Mouse (Mus musculus) CH12.LX (cell line): ENCODE measurements around the gene Sgsm1. TPM values are rescaled to one million over a fixed set of nuclear protein-coding genes. Genes with fewer than 3 reads are reported as not detected.

Source experiments
- DNase-seq: peaks from one replicate; pipeline ENCODE4 v3.0.0-alpha.2; 2013; ENCODE audit errors: extremely low read depth
- H3K27ac ChIP-seq: 2 replicates; pipeline ENCODE4 v1.5.1; 2012; ENCODE audit warnings: low read depth, mild to moderate bottlenecking, control low read depth, moderate library complexity; ENCODE audit not compliant: insufficient read depth
- H3K27me3 ChIP-seq: replicated peaks from 2 replicates; pipeline ENCODE3; 2012; ENCODE audit warnings: inconsistent platforms
- H3K36me3 ChIP-seq, 2 experiments: replicated peaks in 1 of 2; 2 replicates each; pipeline versions ENCODE3 to v1.6.1; 2012; ENCODE audit warnings: inconsistent platforms in 1 of 2, low read length in 1 of 2, mild to moderate bottlenecking in 1 of 2, mixed read lengths in 1 of 2, moderate library complexity in 1 of 2; ENCODE audit not compliant: control insufficient read depth in 1 of 2, insufficient read depth in 1 of 2
- H3K4me1 ChIP-seq, 2 experiments: 2 replicates each; pipeline ENCODE4 v1.6.1; 2012; ENCODE audit warnings: inconsistent platforms in 1 of 2, moderate library complexity in 1 of 2; ENCODE audit not compliant: insufficient read depth in 2 of 2, control insufficient read depth in 1 of 2
- H3K4me2 ChIP-seq: 2 replicates; pipeline ENCODE4 v1.6.1; 2012; ENCODE audit warnings: low read depth, mild to moderate bottlenecking, control low read depth; ENCODE audit not compliant: poor library complexity, insufficient read depth, severe bottlenecking
- H3K4me3 ChIP-seq, 3 experiments: fragments of 150-350 bp in 1 of 3; sonication (generic) in 1 of 3; replicated peaks in 1 of 3; 2 replicates each; pipeline versions ENCODE3 to v1.5.1; 2011 to 2012; ENCODE audit warnings: low read depth in 2 of 3, low read length in 2 of 3, mild to moderate bottlenecking in 2 of 3, moderate library complexity in 2 of 3, control low read depth in 1 of 3, improper control_type of control experiment in 1 of 3, inconsistent platforms in 1 of 3, mixed read lengths in 1 of 3; ENCODE audit not compliant: poor library complexity in 1 of 3
- H3K79me2 ChIP-seq: replicated peaks from 2 replicates; pipeline ENCODE4 v1.6.1; 2012; ENCODE audit warnings: mild to moderate bottlenecking, moderate library complexity; ENCODE audit not compliant: control insufficient read depth, poor library complexity, insufficient read depth, severe bottlenecking; ENCODE audit errors: extremely low read depth
- H3K9ac ChIP-seq: 2 replicates; pipeline ENCODE4 v1.6.1; 2012; ENCODE audit warnings: low read depth, mild to moderate bottlenecking, control low read depth, moderate library complexity; ENCODE audit not compliant: insufficient read depth
- H3K9me3 ChIP-seq: replicated peaks from 2 replicates; pipeline ENCODE3; 2012; ENCODE audit warnings: low read length, inconsistent platforms, mixed read lengths
- CHD2 ChIP-seq: IDR thresholded peaks from 2 replicates; pipeline ENCODE4 v1.6.1; 2011; ENCODE audit warnings: low read length, improper control_type of control experiment
- CTCF ChIP-seq, 2 experiments: IDR thresholded peaks in 1 of 2; conservative IDR thresholded peaks in 1 of 2; 2 replicates each; pipeline ENCODE4 v1.5.1; 2011 to 2012; ENCODE audit warnings: low read depth in 2 of 2, low read length in 2 of 2, improper control_type of control experiment in 1 of 2, inconsistent platforms in 1 of 2, mild to moderate bottlenecking in 1 of 2, moderate library complexity in 1 of 2
- ELF1 ChIP-seq: IDR thresholded peaks from 2 replicates; pipeline ENCODE4 v1.6.1; 2014; ENCODE audit warnings: low read depth, mild to moderate bottlenecking, inconsistent platforms, low read length, improper control_type of control experiment
- ETS1 ChIP-seq: conservative IDR thresholded peaks from 2 replicates; pipeline ENCODE4 v1.6.1; 2012; ENCODE audit warnings: low read depth, mild to moderate bottlenecking, inconsistent platforms, low read length, improper control_type of control experiment, moderate library complexity
- GABPA ChIP-seq: IDR thresholded peaks from 2 replicates; pipeline ENCODE4 v1.6.1; 2012; ENCODE audit warnings: low read depth, low read length, improper control_type of control experiment, inconsistent platforms; ENCODE audit not compliant: insufficient replicate concordance
- HCFC1 ChIP-seq: IDR thresholded peaks from 2 replicates; pipeline ENCODE4 v1.6.1; 2012; ENCODE audit warnings: low read depth, mild to moderate bottlenecking, inconsistent platforms, low read length, improper control_type of control experiment
- JUND ChIP-seq: conservative IDR thresholded peaks from 2 replicates; pipeline ENCODE4 v1.6.1; 2011; ENCODE audit warnings: low read depth, low read length, improper control_type of control experiment
- KAT2A ChIP-seq: IDR thresholded peaks from 2 replicates; pipeline ENCODE4 v1.6.1; 2012; ENCODE audit warnings: low read length, improper control_type of control experiment, inconsistent platforms; ENCODE audit not compliant: insufficient replicate concordance
- MAZ ChIP-seq: IDR thresholded peaks from 2 replicates; pipeline ENCODE4 v1.6.1; 2012; ENCODE audit warnings: low read depth, mild to moderate bottlenecking, inconsistent platforms, low read length, improper control_type of control experiment, moderate library complexity
- PAX5 ChIP-seq: IDR thresholded peaks from 2 replicates; pipeline ENCODE4 v1.6.1; 2012; ENCODE audit warnings: low read length, inconsistent platforms, mixed read lengths
- POLR2A ChIP-seq: IDR thresholded peaks from 2 replicates; pipeline ENCODE4 v1.6.1; 2011; ENCODE audit warnings: low read depth, mild to moderate bottlenecking, improper control_type of control experiment, low read length
- POLR2AphosphoS2 ChIP-seq: IDR thresholded peaks from 2 replicates; pipeline ENCODE4 v1.6.1; 2011; ENCODE audit warnings: low read depth, low read length, improper control_type of control experiment
- RAD21 ChIP-seq: IDR thresholded peaks from 2 replicates; pipeline ENCODE4 v1.6.1; 2011; ENCODE audit warnings: low read depth, mild to moderate bottlenecking, low read length, improper control_type of control experiment, moderate library complexity
- RCOR1 ChIP-seq: conservative IDR thresholded peaks from 2 replicates; pipeline ENCODE4 v1.6.1; 2012; ENCODE audit warnings: low read depth, mild to moderate bottlenecking, inconsistent platforms, low read length, improper control_type of control experiment
- SIN3A ChIP-seq: IDR thresholded peaks from 2 replicates; pipeline ENCODE4 v1.6.1; 2012; ENCODE audit warnings: low read length, improper control_type of control experiment, inconsistent platforms
- TBP ChIP-seq: conservative IDR thresholded peaks from 2 replicates; pipeline ENCODE4 v1.6.1; 2011; ENCODE audit warnings: low read depth, low read length, improper control_type of control experiment
- UBTF ChIP-seq: IDR thresholded peaks from 2 replicates; pipeline ENCODE4 v1.6.1; 2012; ENCODE audit warnings: low read depth, mild to moderate bottlenecking, inconsistent platforms, low read length, improper control_type of control experiment, moderate library complexity
- ZKSCAN1 ChIP-seq: IDR thresholded peaks from 2 replicates; pipeline ENCODE4 v1.6.1; 2012; ENCODE audit warnings: low read depth, inconsistent platforms, low read length, improper control_type of control experiment, borderline replicate concordance
- ZMIZ1 ChIP-seq: IDR thresholded peaks from 2 replicates; pipeline ENCODE4 v1.6.1; 2012; ENCODE audit warnings: low read depth, mild to moderate bottlenecking, inconsistent platforms, low read length, improper control_type of control experiment
- ZNF384 ChIP-seq: IDR thresholded peaks from 2 replicates; pipeline ENCODE4 v1.6.1; 2012; ENCODE audit warnings: low read depth, low read length, improper control_type of control experiment, inconsistent platforms
- dilution Hi-C: fragments of 300-500 bp; cut with MboI; formaldehyde crosslinking; loops from 2 replicates; pipeline ENCODE4 v1.14.3; 2020; ENCODE audit warnings: low sequenced_read_pairs; ENCODE audit not compliant: extremely low pct_unique_long_range_greater_than_20kb, extremely low pct_ligation_motif_present
- in situ Hi-C: fragments of 300-500 bp; cut with MboI; formaldehyde crosslinking; loops from 3 replicates; pipeline ENCODE4 v1.14.3; 2019; ENCODE audit warnings: low sequenced_read_pairs, low pct_ligation_motif_present, low pct_unique_long_range_greater_than_20kb, mixed read lengths
- polyA plus RNA-seq: library from polyadenylated mRNA; unstranded; fragments of >175 nt; gene quantifications from 2 replicates; pipeline ENCODE4 v1.2.1, GENCODE M21; 2012; ENCODE audit warnings: low read depth; ENCODE audit not compliant: insufficient read length
- total RNA-seq, 2 experiments: library from RNA; depleted of rRNA; stranded (reverse); fragments of 300-350 nt in 1 of 2; fragments of >200 nt in 1 of 2; gene quantifications; 2 replicates each; pipeline ENCODE4 v1.2.3; 2012 to 2014

The Sgsm1 gene
- total and polyA plus RNA-seq, 3 experiments: 0.08 TPM; not detected in 2

DNA sequence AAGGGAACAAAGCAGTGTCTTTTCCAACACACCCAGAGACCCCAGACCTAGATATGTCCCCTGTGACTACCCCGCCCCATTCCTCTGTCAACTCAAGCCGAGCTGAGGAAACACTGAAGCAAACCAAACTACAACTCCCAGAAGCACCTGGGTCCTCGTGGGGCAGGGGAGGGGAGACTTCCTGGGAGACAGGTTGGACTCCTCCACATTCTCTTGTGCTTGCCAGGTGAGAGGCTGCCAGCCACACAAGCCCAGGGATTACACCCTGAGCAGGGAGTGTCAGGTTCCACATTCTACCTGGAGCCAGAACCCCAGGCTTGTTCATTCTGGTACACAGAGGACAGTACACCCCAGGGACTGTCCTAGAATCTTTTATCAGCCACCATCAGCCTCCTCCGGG lies 86.7 kb downstream of the Sgsm1 start:
- no peak overlapping the region for H3K4me3 ChIP-seq
- in situ Hi-C loops (no loop called here), dilution Hi-C loops (no loop called here)
- H3K79me2 ChIP-seq: no peaks in the 10 kb centered on the region
- no peak overlapping the region for H3K9ac ChIP-seq
- H3K4me2 ChIP-seq: no peak overlapping the region
- H3K4me1 ChIP-seq: peaks cover 0 to 12% of the 10 kb centered on the region in 2 experiments; a peak in 2 of 4 replicates
- peaks cover 10% of the 10 kb centered on the region for H3K9me3 ChIP-seq
- H3K27ac ChIP-seq: no peak overlapping the region
- DNase-seq: no peak
- no peaks in the 10 kb centered on the region for H3K36me3 ChIP-seq
- TF ChIP-seq HCFC1 (peak; percentile 57), PAX5 (no peak)
- H3K27me3 ChIP-seq: peaks cover 22% of the 10 kb centered on the region

DNA sequence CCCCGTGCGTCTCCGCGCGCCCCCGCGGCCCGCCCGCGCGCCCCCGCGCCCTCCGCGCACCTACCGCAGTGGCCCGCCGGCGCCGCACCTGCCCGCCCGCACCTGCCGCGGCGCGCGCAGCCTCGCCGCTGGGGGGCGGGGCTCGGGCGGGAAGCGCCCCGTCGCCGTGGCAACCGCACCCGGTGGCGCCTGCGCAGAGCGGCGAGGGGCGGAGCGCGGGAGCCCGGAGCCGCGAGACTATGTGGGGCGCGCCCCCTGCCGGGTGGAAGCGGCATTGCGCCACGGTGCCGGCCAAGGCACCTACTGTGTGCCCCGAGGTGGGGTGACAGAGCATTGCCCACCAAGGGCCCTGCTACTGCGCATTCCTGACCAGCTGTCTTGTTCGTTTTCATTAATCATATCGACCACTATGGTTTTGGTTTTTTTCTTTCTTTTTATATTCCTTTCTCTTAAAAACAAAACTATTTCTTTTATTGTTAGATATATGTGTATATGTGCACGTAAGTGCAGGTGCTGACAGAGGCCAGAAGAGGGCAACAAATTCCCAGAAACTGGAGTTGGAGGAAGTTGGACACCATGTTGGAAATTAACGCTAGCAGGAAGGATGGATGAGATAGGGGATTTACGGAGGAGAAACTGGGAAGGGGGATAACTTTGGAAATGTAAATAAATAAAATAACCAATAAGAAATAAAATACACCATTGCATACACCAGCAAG lies 89.3 kb downstream of the Sgsm1 start, which contains the start of gene 2900026A02Rik:
TSS of gene 2900026A02Rik (minus strand) at position 90 of the 719 bp plus-strand sequence.
- no peak within 1 kb of the TSS for H3K4me3 ChIP-seq
- no peak for TF ChIP-seq JUND
- TF ChIP-seq POLR2A: no peak
- TF ChIP-seq TBP: no peak
- TF ChIP-seq ZKSCAN1: no peak
- no peak for TF ChIP-seq RCOR1
- no peak for TF ChIP-seq SIN3A
- no peak for TF ChIP-seq ZMIZ1
- no peak for TF ChIP-seq KAT2A
- TF ChIP-seq ELF1: no peak
- no peak for TF ChIP-seq UBTF
- no peak for TF ChIP-seq ETS1
- no peak for TF ChIP-seq POLR2AphosphoS2
- TF ChIP-seq CTCF (conservative IDR thresholded peaks at IDR 0.05 in 1 of 2, IDR thresholded peaks at IDR 0.05 in 1 of 2; ENCODE audit: low read depth in 2 of 2, low read length in 2 of 2): no peak
- no peak for TF ChIP-seq MAZ
- no peak for TF ChIP-seq GABPA
- no peak for TF ChIP-seq RAD21
- no peak for TF ChIP-seq ZNF384
- no peak for TF ChIP-seq CHD2
- H3K27ac ChIP-seq: no peak within 1 kb of the TSS
- H3K9me3 ChIP-seq: peaks cover 10% of the 10 kb centered on the region
- H3K36me3 ChIP-seq: no peaks in the 10 kb centered on the region
- no peak within 1 kb of the TSS for H3K4me2 ChIP-seq
- no peak for DNase-seq
- in situ Hi-C loops (no loop called here), dilution Hi-C loops (no loop called here)
- H3K27me3 ChIP-seq: peaks cover 10% of the 10 kb centered on the region
- no peak within 1 kb of the TSS for H3K9ac ChIP-seq
- peaks cover 0 to 3% of the 10 kb centered on the region in 2 experiments; a peak in 2 of 4 replicates for H3K4me1 ChIP-seq
- no peaks in the 10 kb centered on the region for H3K79me2 ChIP-seq
